28 mouse cellular contexts compared by ENCODE assay signal in genomic region chr5:96042492-96042891, GRCm38 (mm10).
DNase-seq lines count a peak whose midpoint lies in the region; ATAC-seq and TF ChIP-seq lines count a peak whose summit lies in the region.
"Had no signal": no experiment of that assay in that cellular context is flagged by ENCODE, and none has a peak within 500 bp of the region (broad histone marks: within the 10 kb centered on the region; RNA-seq: fewer than 3 reads in every experiment).

No protein-coding gene starts in this region.

- H3K27ac ChIP-seq in kidney, embryonic 14.5 days (ENCODE audit: low read depth, low read length): no peak overlapping the region
- no peak overlapping the region for H3K27ac ChIP-seq in embryonic facial prominence, embryonic 15.5 days (replicated peaks)
- no peak overlapping the region for H3K27ac ChIP-seq in limb, embryonic 14.5 days (replicated peaks; ENCODE audit: low read depth, low read length)
- H3K27ac ChIP-seq: embryonic facial prominence, embryonic 13.5 days; gastrocnemius, adult 2 months; heart, embryonic 10.5 days; hindbrain, embryonic 12.5 days; limb, embryonic 15.5 days; liver, embryonic 14.5 days; midbrain, embryonic 13.5 days; neural tube, embryonic 12.5 days had no signal

- intact Hi-C loops in left cerebral cortex, postnatal 36 days (cut with DNase I): no loop called here

- no peaks in the 10 kb centered on the region for H3K4me1 ChIP-seq in kidney, embryonic 14.5 days (ENCODE audit: control insufficient read depth, insufficient read depth, low read length)
- 0 out of 2 replicates have a peak, but pooled peaks cover under 1% of the 10 kb centered on the region for H3K4me1 ChIP-seq in embryonic facial prominence, embryonic 15.5 days
- no peaks in the 10 kb centered on the region for H3K4me1 ChIP-seq in limb, embryonic 14.5 days (ENCODE audit: control insufficient read depth, insufficient read depth, low read length)
- H3K4me1 ChIP-seq: hindbrain, embryonic 12.5 days; limb, embryonic 15.5 days; neural tube, embryonic 12.5 days had no signal

- no peaks in the 10 kb centered on the region for H3K36me3 ChIP-seq in kidney, embryonic 14.5 days (ENCODE audit: control insufficient read depth, insufficient read depth, low read length)
- no peaks in the 10 kb centered on the region for H3K36me3 ChIP-seq in embryonic facial prominence, embryonic 15.5 days
- H3K36me3 ChIP-seq in limb, embryonic 14.5 days (ENCODE audit: control insufficient read depth, insufficient read depth, low read length): no peaks in the 10 kb centered on the region
- H3K36me3 ChIP-seq: embryonic facial prominence, embryonic 13.5 days; heart, embryonic 10.5 days; hindbrain, embryonic 12.5 days; limb, embryonic 15.5 days; midbrain, embryonic 13.5 days; neural tube, embryonic 12.5 days had no signal

- no peak for DNase-seq in kidney, postnatal 14 days
- DNase-seq in ES-CJ7 (ENCODE audit: low read depth, low spot score): peak; percentile 7
- DNase-seq in limb, embryonic 14.5 days (ENCODE audit: low spot score): no peak
- no peak for DNase-seq in left cerebral cortex, postnatal 36 days (ENCODE audit: low spot score in 2 of 2)
- DNase-seq in thymus, postnatal 25 days: no peak
- no peak for DNase-seq in right cerebral cortex, adult 2 months (ENCODE audit: low spot score in 2 of 2)
- DNase-seq: adrenal gland, postnatal 10 days; B cell, adult 2 months; cerebellum, adult 2 months; cerebellum, postnatal 25 days; gastrocnemius, adult 2 months; heart, postnatal 14 days; kidney, adult 8-10 months; lung, postnatal 14 days; retina, postnatal 1 day; thymus, adult 2 months had no signal

- 0 out of 2 replicates have a peak, but pooled peaks have one; percentile 32 for ATAC-seq in kidney, embryonic 14.5 days (ENCODE audit: low FRiP score, low TSS enrichment)
- ATAC-seq in embryonic facial prominence, embryonic 15.5 days (ENCODE audit: insufficient number of reproducible peaks, low FRiP score, low TSS enrichment, low read depth): peak; percentile 19; the same call in 1 of the 2 replicates
- 0 out of 2 replicates have a peak, but pooled peaks have one; percentile 23 for ATAC-seq in limb, embryonic 14.5 days (ENCODE audit: low FRiP score, low read depth)
- ATAC-seq: forebrain, embryonic 14.5 days; midbrain, embryonic 13.5 days had no signal

- TF ChIP-seq POLR2A in limb, embryonic 14.5 days (IDR thresholded peaks at IDR 0.05; ENCODE audit: borderline replicate concordance, extremely low read depth, insufficient read depth, insufficient read length): no peak

- H3K4me2 ChIP-seq in kidney, embryonic 14.5 days (replicated peaks; ENCODE audit: low read depth, low read length): no peak overlapping the region
- H3K4me2 ChIP-seq in embryonic facial prominence, embryonic 15.5 days (replicated peaks): no peak overlapping the region
- no peak overlapping the region for H3K4me2 ChIP-seq in limb, embryonic 14.5 days (replicated peaks; ENCODE audit: low read depth, low read length, severe bottlenecking)
- H3K4me2 ChIP-seq: embryonic facial prominence, embryonic 13.5 days; hindbrain, embryonic 12.5 days; limb, embryonic 15.5 days; midbrain, embryonic 13.5 days; neural tube, embryonic 12.5 days had no signal

- no peaks in the 10 kb centered on the region for H3K27me3 ChIP-seq in kidney, embryonic 14.5 days (ENCODE audit: control insufficient read depth, insufficient read depth, low read length)
- no peaks in the 10 kb centered on the region for H3K27me3 ChIP-seq in embryonic facial prominence, embryonic 15.5 days
- H3K27me3 ChIP-seq in limb, embryonic 14.5 days (ENCODE audit: control insufficient read depth, insufficient read depth, low read length): no peaks in the 10 kb centered on the region
- H3K27me3 ChIP-seq: CH12.LX; embryonic facial prominence, embryonic 13.5 days; hindbrain, embryonic 12.5 days; limb, embryonic 15.5 days; megakaryocyte, embryonic 14.5 days; midbrain, embryonic 13.5 days; neural tube, embryonic 12.5 days had no signal

- no peak overlapping the region for H3K9ac ChIP-seq in kidney, embryonic 14.5 days (ENCODE audit: low read depth, low read length)
- H3K9ac ChIP-seq in embryonic facial prominence, embryonic 15.5 days: no peak overlapping the region
- H3K9ac ChIP-seq in limb, embryonic 14.5 days (ENCODE audit: low read depth, low read length, severe bottlenecking): no peak overlapping the region
- H3K9ac ChIP-seq: embryonic facial prominence, embryonic 13.5 days; hindbrain, embryonic 12.5 days; limb, embryonic 15.5 days; liver, embryonic 14.5 days; midbrain, embryonic 13.5 days; neural tube, embryonic 12.5 days had no signal

- 70% methylated on average over 3 of the region's 3 CpGs for WGBS in kidney, embryonic 14.5 days
- WGBS in embryonic facial prominence, embryonic 15.5 days: 69% methylated on average over 3 of the region's 3 CpGs
- 82% methylated on average over 3 of the region's 3 CpGs for WGBS in limb, embryonic 14.5 days

- H3K9me3 ChIP-seq in kidney, embryonic 14.5 days (ENCODE audit: control insufficient read depth, low read length): no peaks in the 10 kb centered on the region
- H3K9me3 ChIP-seq in embryonic facial prominence, embryonic 15.5 days (replicated peaks): no peaks in the 10 kb centered on the region
- H3K9me3 ChIP-seq in limb, embryonic 14.5 days (ENCODE audit: control insufficient read depth, low read length): no peaks in the 10 kb centered on the region
- H3K9me3 ChIP-seq: embryonic facial prominence, embryonic 13.5 days; heart, embryonic 10.5 days; hindbrain, embryonic 12.5 days; limb, embryonic 15.5 days; megakaryocyte, embryonic 14.5 days; midbrain, embryonic 13.5 days; neural tube, embryonic 12.5 days had no signal

- no peak overlapping the region for H3K4me3 ChIP-seq in kidney, embryonic 14.5 days (ENCODE audit: low read length)
- no peak overlapping the region for H3K4me3 ChIP-seq in embryonic facial prominence, embryonic 15.5 days (replicated peaks)
- no peak overlapping the region for H3K4me3 ChIP-seq in limb, embryonic 14.5 days (replicated peaks; ENCODE audit: low read length)
- H3K4me3 ChIP-seq: embryonic facial prominence, embryonic 13.5 days; gastrocnemius, adult 2 months; heart, embryonic 10.5 days; hindbrain, embryonic 12.5 days; limb, embryonic 15.5 days; megakaryocyte, embryonic 14.5 days; midbrain, embryonic 13.5 days; neural tube, embryonic 12.5 days had no signal
